Mouse (Mus musculus): ENCODE measurements around the gene Nnmt.

Gene Nnmt

GRCm38 (mm10) chr9:48604939-48605598, at the start of gene Nnmt:
TSS of gene Nnmt (minus strand) at chr9:48605153.
- DNase-seq (ENCODE audit: low spot score), result no peak

- DNase-seq (ENCODE audit: low spot score), result no peak
These were observed 49.8 kb upstream of the Nnmt start for GRCm38 (mm10) chr9:48654730-48655129.

GRCm38 (mm10) chr9:48653399-48654070, 48.6 kb upstream of the Nnmt start:
- no peak for DNase-seq (ENCODE audit: low spot score)

GRCm38 (mm10) chr9:48652026-48652425, 47.1 kb upstream of the Nnmt start:
- no peak for DNase-seq (ENCODE audit: low spot score)

- DNase-seq (ENCODE audit: low spot score), result no peak
These were observed 45.9 kb upstream of the Nnmt start for GRCm38 (mm10) chr9:48650846-48651245.

- DNase-seq (ENCODE audit: low spot score), result no peak
These were observed 45.1 kb upstream of the Nnmt start for GRCm38 (mm10) chr9:48649851-48650685.

- peak; percentile 16 for DNase-seq (ENCODE audit: low spot score)
These were observed 44.3 kb upstream of the Nnmt start for GRCm38 (mm10) chr9:48649098-48649766.

- DNase-seq (ENCODE audit: low spot score), result no peak
These were observed 43.5 kb upstream of the Nnmt start for GRCm38 (mm10) chr9:48648285-48649097.

- DNase-seq (ENCODE audit: low spot score), result no peak
These were observed 42.8 kb upstream of the Nnmt start for GRCm38 (mm10) chr9:48647648-48648284.

GRCm38 (mm10) chr9:48646781-48647647, 42.1 kb upstream of the Nnmt start:
- DNase-seq (ENCODE audit: low spot score), result peak; percentile 2

GRCm38 (mm10) chr9:48646251-48646650, 41.3 kb upstream of the Nnmt start:
- DNase-seq (ENCODE audit: low spot score), result peak; percentile 53

- DNase-seq (ENCODE audit: low spot score), result no peak
These were observed 40.7 kb upstream of the Nnmt start for GRCm38 (mm10) chr9:48645648-48646126.

- DNase-seq (ENCODE audit: low spot score), result no peak
These were observed 40.1 kb upstream of the Nnmt start for GRCm38 (mm10) chr9:48644926-48645647.

- DNase-seq (ENCODE audit: low spot score), result no peak
These were observed 39.4 kb upstream of the Nnmt start for GRCm38 (mm10) chr9:48644376-48644775.

GRCm38 (mm10) chr9:48641636-48642035, 36.7 kb upstream of the Nnmt start:
- no peak for DNase-seq (ENCODE audit: low spot score)

GRCm38 (mm10) chr9:48640881-48641280, 35.9 kb upstream of the Nnmt start:
- no peak for DNase-seq (ENCODE audit: low spot score)

- DNase-seq (ENCODE audit: low spot score), result no peak
These were observed 33.3 kb upstream of the Nnmt start for GRCm38 (mm10) chr9:48638176-48638803.

- no peak for DNase-seq (ENCODE audit: low spot score)
These were observed 32.2 kb upstream of the Nnmt start for GRCm38 (mm10) chr9:48637161-48637560.

Measured in urinary bladder, postnatal 25 days (tissue).